Mouse (Mus musculus) heart, embryonic 14.5 days (tissue): ENCODE results near the gene Mtus2. TPM values are rescaled to one million over a fixed set of nuclear protein-coding genes. Genes with fewer than 3 reads are reported as not detected.

Experiments used
- ATAC-seq: fragments of 200-750 bp; cut with Nextera tagmentation; 2 replicates; pipeline ENCODE4 v1.8.0; 2017; ENCODE audit warnings: low read depth, moderate TSS enrichment; ENCODE audit not compliant: insufficient number of reproducible peaks, insufficient read depth, low FRiP score
- H3K27ac ChIP-seq, 2 experiments: fragments of 200-500 bp in 1 of 2; fragments of 300-500 bp in 1 of 2; sonication (generic) in 1 of 2; replicated peaks in 1 of 2; 2 replicates each; pipeline ENCODE4 v1.5.1; 2012 to 2014; ENCODE audit warnings: low read depth in 2 of 2, low read length in 2 of 2, control low read depth in 1 of 2, mild to moderate bottlenecking in 1 of 2, mixed read lengths in 1 of 2; ENCODE audit not compliant: control insufficient read depth in 1 of 2, insufficient read depth in 1 of 2
- H3K27me3 ChIP-seq: fragments of 300-500 bp; sonication (generic); 2 replicates; pipeline ENCODE4 v1.6.1; 2014; ENCODE audit warnings: mild to moderate bottlenecking, low read length, control low read depth; ENCODE audit not compliant: control insufficient read depth, insufficient read depth
- H3K36me3 ChIP-seq: fragments of 300-500 bp; sonication (generic); 2 replicates; pipeline ENCODE4 v1.6.1; 2014; ENCODE audit warnings: mild to moderate bottlenecking, control low read depth, low read length, mixed read lengths; ENCODE audit not compliant: control insufficient read depth, insufficient read depth
- H3K4me1 ChIP-seq, 2 experiments: fragments of 200-500 bp in 1 of 2; fragments of 300-500 bp in 1 of 2; sonication (generic) in 1 of 2; 2 replicates each; pipeline ENCODE4 v1.6.1; 2012 to 2014; ENCODE audit warnings: low read length in 2 of 2, control low read depth in 1 of 2, mixed read lengths in 1 of 2; ENCODE audit not compliant: control insufficient read depth in 2 of 2, insufficient read depth in 2 of 2
- H3K4me2 ChIP-seq: fragments of 300-500 bp; sonication (generic); 2 replicates; pipeline ENCODE4 v1.6.1; 2014; ENCODE audit warnings: mild to moderate bottlenecking, low read length
- H3K4me3 ChIP-seq, 2 experiments: fragments of 200-500 bp in 1 of 2; fragments of 300-500 bp in 1 of 2; sonication (generic) in 1 of 2; 2 replicates each; pipeline ENCODE4 v1.5.1; 2012 to 2014; ENCODE audit warnings: low read length in 2 of 2, mild to moderate bottlenecking in 2 of 2, control low read depth in 1 of 2, low read depth in 1 of 2, moderate library complexity in 1 of 2; ENCODE audit not compliant: control insufficient read depth in 1 of 2, insufficient read depth in 1 of 2
- H3K9ac ChIP-seq: fragments of 300-500 bp; sonication (generic); 2 replicates; pipeline ENCODE4 v1.6.1; 2014; ENCODE audit warnings: mild to moderate bottlenecking, low read length
- H3K9me3 ChIP-seq: fragments of 300-500 bp; sonication (generic); 2 replicates; pipeline ENCODE4 v1.6.1; 2016; ENCODE audit warnings: low read length, control low read depth; ENCODE audit not compliant: control insufficient read depth
- WGBS: fragments of 180-500 bp; shearing (Covaris S2); extraction: QIAGEN DNeasy Blood & Tissue Kit; methylation state at CpG from one replicate; pipeline ENCODE4 v1.1.7; 2014; 5-methylcytosine and 5-hydroxymethylcytosine counted together
- polyA plus RNA-seq: library from polyadenylated mRNA; unstranded; fragments of >200 nt; fragmentation: Nextera tagmentation; extraction: Ambion mirVana; gene quantifications from 2 replicates; pipeline ENCODE4 v1.2.1, GENCODE M21; 2014

Gene Mtus2
- polyA plus RNA-seq, 1 experiment from 2014 or later = 128 TPM

DNA sequence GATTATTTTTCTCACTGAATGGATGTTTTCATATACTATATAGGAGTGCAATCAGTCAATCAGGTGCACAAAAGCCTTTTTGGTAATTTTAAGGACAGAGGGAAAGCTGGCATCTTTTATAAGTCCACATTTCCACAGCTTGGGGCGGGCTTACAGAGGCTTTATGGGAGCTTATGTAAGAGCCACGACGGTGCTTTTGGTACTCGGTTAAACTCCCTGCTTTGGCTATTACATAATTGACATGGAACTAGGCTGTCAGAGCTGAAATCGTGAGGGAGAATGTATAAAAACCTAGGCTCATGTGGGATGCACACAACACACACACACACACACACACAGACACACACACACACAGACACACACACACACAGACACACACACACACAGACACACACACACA is 2.0 kb downstream of the Mtus2 start:
- Histone ChIP-seq H3K4me1 (peaks cover 5 to 19% of the 10 kb centered on the region in 2 experiments; a peak in 2 of 4 replicates), H3K27ac (no peak overlapping the region), H3K27me3 (peaks cover 4% of the 10 kb centered on the region; the same call in 1 of the 2 replicates), H3K9me3 (no peaks in the 10 kb centered on the region), H3K4me3 (no peak overlapping the region), H3K4me2 (peak overlapping the region; percentile 98; the same call in 1 of the 2 replicates), H3K9ac (no peak overlapping the region), H3K36me3 (no peaks in the 10 kb centered on the region)
- 37% methylated on average over 5 of the region's 5 CpGs for WGBS
- ATAC-seq = no peak

DNA sequence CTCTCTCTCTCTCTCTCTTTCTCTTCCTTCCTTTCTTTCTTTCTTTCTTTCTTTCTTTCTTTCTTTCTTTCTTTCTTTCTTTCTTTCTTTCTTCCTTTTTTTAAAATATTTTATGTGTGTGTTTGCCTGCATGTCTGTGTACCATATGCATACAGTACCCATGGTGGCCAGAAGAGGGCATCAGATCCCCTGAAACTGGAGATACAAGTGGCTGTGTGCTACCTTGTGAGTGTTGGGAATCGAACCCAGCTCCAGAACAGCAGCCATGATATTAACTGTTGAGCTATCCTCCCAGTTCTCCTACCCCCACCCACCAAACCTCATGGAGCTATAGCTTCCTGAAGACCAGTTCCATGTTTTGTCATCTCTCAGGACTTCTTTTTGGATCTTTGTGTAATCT is 3.7 kb downstream of the Mtus2 start:
- Histone ChIP-seq H3K9ac (no peak overlapping the region), H3K36me3 (no peaks in the 10 kb centered on the region), H3K27ac (no peak overlapping the region), H3K4me1 (peaks cover 1 to 16% of the 10 kb centered on the region in 2 experiments; a peak in 2 of 4 replicates), H3K27me3 (peaks cover 4% of the 10 kb centered on the region; the same call in 1 of the 2 replicates), H3K4me3 (no peak overlapping the region), H3K9me3 (0 out of 2 replicates have a peak, but pooled peaks cover 2% of the 10 kb centered on the region), H3K4me2 (no peak overlapping the region)
- ATAC-seq = no peak
- 85% methylated on average over 1 of the region's 1 CpGs for WGBS

DNA sequence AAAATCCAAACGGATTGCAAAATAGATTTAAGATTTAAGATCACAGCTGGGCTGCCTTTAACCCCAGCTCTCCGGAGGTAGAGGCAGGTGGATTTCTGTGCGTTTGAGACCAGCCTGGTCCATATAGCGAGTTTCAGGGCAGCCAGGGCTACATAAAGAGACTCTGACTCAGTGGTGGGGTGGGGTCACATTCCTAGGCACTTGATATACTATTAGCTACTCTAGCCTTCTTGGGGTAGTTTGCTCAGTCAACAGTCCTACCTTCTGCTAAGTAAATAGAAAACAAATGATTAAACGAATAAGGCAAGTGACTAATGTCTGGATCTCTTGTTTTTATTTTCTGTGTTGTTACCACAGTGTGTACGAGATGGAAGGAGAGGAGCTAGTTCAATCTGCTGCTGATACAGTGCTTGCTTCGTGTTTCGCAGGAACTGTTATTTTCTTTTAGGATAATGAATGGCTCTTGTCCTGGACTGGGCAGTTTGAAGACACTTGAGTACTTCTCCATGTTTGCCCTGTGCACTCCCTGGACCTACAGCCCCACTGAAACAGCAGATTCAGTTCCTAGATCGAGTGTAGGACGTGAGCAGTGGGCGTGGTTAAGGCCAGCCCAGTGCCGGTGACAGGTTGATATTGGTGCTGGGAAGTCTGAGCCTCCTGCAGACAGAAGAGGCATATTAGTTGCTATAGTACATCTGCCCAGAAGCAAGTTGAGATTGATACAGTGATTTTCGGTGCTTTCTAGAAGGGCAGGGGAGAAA is 6.9 kb downstream of the Mtus2 start:
- H3K36me3 ChIP-seq = no peaks in the 10 kb centered on the region
- H3K27me3 ChIP-seq = no peaks in the 10 kb centered on the region
- no peak overlapping the region for H3K4me3 ChIP-seq
- no peak overlapping the region for H3K9ac ChIP-seq
- no peak overlapping the region for H3K4me2 ChIP-seq
- H3K9me3 ChIP-seq = 0 out of 2 replicates have a peak, but pooled peaks cover 2% of the 10 kb centered on the region
- 61% methylated on average over 13 of the region's 13 CpGs for WGBS
- no peak overlapping the region for H3K27ac ChIP-seq
- peaks cover 3 to 5% of the 10 kb centered on the region in 2 experiments; a peak in 2 of 4 replicates for H3K4me1 ChIP-seq
- no peak for ATAC-seq

DNA sequence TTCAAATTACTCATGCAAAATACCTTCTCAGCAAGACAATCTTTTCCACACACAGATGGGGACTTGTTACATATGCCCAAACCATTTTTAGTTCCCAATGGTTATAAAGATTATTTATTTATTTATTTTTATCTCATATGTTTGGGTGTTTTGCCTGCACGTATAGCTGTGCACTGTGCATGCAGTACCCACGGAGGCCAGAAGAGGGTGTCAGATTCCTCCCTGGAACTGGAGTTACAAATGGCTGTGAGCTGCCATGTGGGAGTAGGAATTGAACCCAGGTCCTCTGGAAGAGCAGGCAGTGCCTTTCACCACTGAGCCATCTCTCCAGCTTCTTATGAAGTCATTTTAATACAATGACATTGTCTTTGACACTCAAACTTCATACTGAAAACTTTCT is 7.7 kb downstream of the Mtus2 start:
- Histone ChIP-seq H3K9ac (no peak overlapping the region), H3K4me2 (no peak overlapping the region), H3K27ac (no peak overlapping the region), H3K27me3 (no peaks in the 10 kb centered on the region), H3K4me3 (no peak overlapping the region), H3K4me1 (peaks cover 3 to 5% of the 10 kb centered on the region in 2 experiments; a peak in 2 of 4 replicates), H3K9me3 (0 out of 2 replicates have a peak, but pooled peaks cover 2% of the 10 kb centered on the region), H3K36me3 (no peaks in the 10 kb centered on the region)
- 36% methylated on average over 2 of the region's 2 CpGs for WGBS
- no peak for ATAC-seq

DNA sequence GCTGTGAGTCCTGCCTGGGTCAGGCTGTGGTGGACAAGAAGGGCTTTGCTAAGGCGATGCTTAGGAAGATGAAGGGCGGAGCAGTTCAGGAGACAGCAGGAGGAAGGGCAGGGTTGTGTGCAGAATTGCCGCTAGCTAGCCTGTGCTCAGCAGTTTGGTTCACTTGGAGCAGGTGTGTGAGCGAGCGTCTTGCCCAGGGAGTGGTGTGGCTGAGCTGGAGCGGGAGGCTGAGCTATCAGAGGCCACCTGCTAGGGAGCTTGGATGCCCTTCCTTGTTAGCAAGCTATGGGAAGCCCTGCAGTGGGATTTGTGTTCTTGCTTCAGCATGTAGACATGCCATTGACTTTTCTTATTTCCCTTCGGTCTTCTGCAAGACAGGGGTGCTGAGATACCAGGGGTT is 9.5 kb downstream of the Mtus2 start:
- ATAC-seq = no peak
- H3K9ac ChIP-seq = no peak overlapping the region
- 0 out of 2 replicates have a peak, but pooled peaks cover 2% of the 10 kb centered on the region for H3K9me3 ChIP-seq
- H3K27ac ChIP-seq = no peak overlapping the region
- H3K27me3 ChIP-seq = no peaks in the 10 kb centered on the region
- no peak overlapping the region for H3K4me3 ChIP-seq
- H3K4me2 ChIP-seq = no peak overlapping the region
- peaks cover 3 to 5% of the 10 kb centered on the region in 2 experiments; a peak in 2 of 4 replicates for H3K4me1 ChIP-seq
- no peaks in the 10 kb centered on the region for H3K36me3 ChIP-seq
- WGBS = 74% methylated on average over 7 of the region's 7 CpGs

DNA sequence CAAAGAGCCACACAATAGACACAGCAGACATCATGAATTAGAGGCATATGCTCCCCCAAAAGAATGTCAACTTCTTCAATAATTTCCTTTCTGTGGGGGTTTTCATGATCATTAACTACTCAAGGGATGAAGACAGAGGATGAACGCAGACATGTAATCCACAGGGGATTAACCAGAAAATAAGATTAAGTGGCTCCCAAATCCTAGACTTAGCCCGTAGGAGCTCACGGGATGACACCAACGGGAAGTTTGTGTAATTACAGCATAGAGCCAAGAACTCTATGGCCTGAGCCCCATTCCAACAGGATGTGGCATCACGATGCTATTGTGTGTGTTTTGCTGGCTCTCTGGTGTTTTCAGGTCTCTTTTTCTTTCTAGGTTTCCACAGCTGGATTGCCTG is 12.4 kb downstream of the Mtus2 start:
- 80% methylated on average over 5 of the region's 5 CpGs for WGBS
- H3K4me3 ChIP-seq = no peak overlapping the region

DNA sequence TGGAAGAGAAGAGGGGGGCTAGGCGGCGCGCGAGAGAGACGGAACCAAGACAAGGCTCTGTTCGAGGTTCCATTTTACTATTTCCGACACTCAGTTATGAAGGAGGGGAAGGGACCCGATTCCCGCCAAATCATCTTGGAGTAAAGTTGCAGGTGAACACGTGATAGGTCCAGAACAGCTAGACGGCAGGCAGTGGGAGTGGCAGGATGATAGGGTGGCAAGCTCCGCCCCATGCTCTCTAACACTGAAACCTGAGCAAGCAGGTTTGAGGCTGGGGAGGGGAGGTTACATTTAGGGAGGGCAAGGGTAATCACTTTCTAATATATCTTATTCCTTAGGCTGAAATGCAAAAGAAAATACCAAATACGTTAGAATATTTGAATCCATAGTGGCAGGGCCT is 18.9 kb downstream of the Mtus2 start:
- Histone ChIP-seq H3K4me1 (no peaks in the 10 kb centered on the region), H3K27ac (no peak overlapping the region), H3K9me3 (no peaks in the 10 kb centered on the region), H3K27me3 (no peaks in the 10 kb centered on the region), H3K4me3 (no peak overlapping the region), H3K9ac (no peak overlapping the region), H3K36me3 (no peaks in the 10 kb centered on the region), H3K4me2 (no peak overlapping the region)
- ATAC-seq = no peak
- 47% methylated on average over 13 of the region's 13 CpGs for WGBS

More for the DNA sequence above, 12.4 kb downstream of the Mtus2 start:
- Histone ChIP-seq H3K27ac (no peak overlapping the region), H3K9me3 (0 out of 2 replicates have a peak, but pooled peaks cover 2% of the 10 kb centered on the region), H3K9ac (no peak overlapping the region), H3K27me3 (no peaks in the 10 kb centered on the region), H3K36me3 (no peaks in the 10 kb centered on the region), H3K4me2 (no peak overlapping the region), H3K4me1 (peaks cover 3 to 5% of the 10 kb centered on the region in 2 experiments; a peak in 2 of 4 replicates)
- ATAC-seq = no peak
